Mouse (Mus musculus): ENCODE measurements around the gene Bricd5. TPM values are rescaled to one million over a fixed set of nuclear protein-coding genes. Genes with fewer than 3 reads are reported as not detected.
"Not testable (repeated sequence)": the region's sequence is repeated elsewhere in the genome, so short reads cannot be mapped to it uniquely, and the experiment has no call there.

Gene Bricd5
- polyA plus RNA-seq, 1 experiment, result 0.15 TPM

GRCm38 (mm10) chr17:24454756-24455522 is 18.7 kb upstream of the Bricd5 start:
- no peaks in the 10 kb centered on the region; the same call in 1 of the 2 replicates for H3K4me1 ChIP-seq (ENCODE audit: control insufficient read depth, insufficient read depth, low read length)
- peak; percentile 99 for DNase-seq
- peak; percentile 90; the same call in 1 of the 2 replicates for TF ChIP-seq POLR2A (IDR thresholded peaks at IDR 0.05; ENCODE audit: borderline replicate concordance, extremely low read depth, low read depth, low read length)
- TF ChIP-seq CTCF (IDR thresholded peaks at IDR 0.05; ENCODE audit: insufficient read depth, low read length), result no peak
- H3K4me3 ChIP-seq (replicated peaks; ENCODE audit: extremely low read depth, low read depth, low read length), result peak overlapping the region; percentile 87
- under 1% methylated on average over 67 of the region's 67 CpGs for WGBS

GRCm38 (mm10) chr17:24455523-24456206 is 18.0 kb upstream of the Bricd5 start:
- H3K4me1 ChIP-seq (ENCODE audit: control insufficient read depth, insufficient read depth, low read length); DNase-seq; H3K4me3 ChIP-seq (replicated peaks; ENCODE audit: extremely low read depth, low read depth, low read length): not testable (repeated sequence)
- WGBS, result 47% methylated on average over 10 of the region's 10 CpGs

DNA sequence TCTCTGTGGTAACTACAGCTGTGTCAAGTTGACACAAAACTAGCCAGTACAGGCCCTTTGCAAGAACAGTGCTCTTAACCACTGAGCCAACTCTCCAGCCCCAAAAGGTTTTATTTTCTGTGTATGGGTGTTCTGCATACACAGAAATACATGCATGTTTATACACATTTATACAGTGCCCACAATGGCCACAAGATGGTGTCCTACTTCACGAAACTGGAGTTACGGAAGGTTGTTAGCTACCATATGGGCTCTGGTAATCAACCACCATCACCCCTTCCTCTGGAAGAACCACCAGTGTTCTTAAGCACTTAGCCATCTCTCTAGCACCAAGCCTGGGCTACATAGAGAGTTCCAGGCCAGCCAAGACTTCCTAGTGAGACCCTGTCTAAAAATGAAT is 12.1 kb upstream of the Bricd5 start:
- no peak for DNase-seq
- WGBS, result 69% methylated on average over 2 of the region's 2 CpGs
- Histone ChIP-seq H3K4me3 (replicated peaks; ENCODE audit: extremely low read depth, low read depth, low read length) (no peak overlapping the region), H3K4me1 (ENCODE audit: control insufficient read depth, insufficient read depth, low read length) (no peaks in the 10 kb centered on the region)
- no peak for TF ChIP-seq CTCF (IDR thresholded peaks at IDR 0.05; ENCODE audit: insufficient read depth, low read length)
- no peak for TF ChIP-seq POLR2A (IDR thresholded peaks at IDR 0.05; ENCODE audit: borderline replicate concordance, extremely low read depth, low read depth, low read length)

- WGBS, result 72% methylated on average over 1 of the region's 1 CpGs
- no peak for TF ChIP-seq POLR2A (IDR thresholded peaks at IDR 0.05; ENCODE audit: borderline replicate concordance, extremely low read depth, low read depth, low read length)
- Histone ChIP-seq H3K4me1 (ENCODE audit: control insufficient read depth, insufficient read depth, low read length) (no peaks in the 10 kb centered on the region), H3K4me3 (replicated peaks; ENCODE audit: extremely low read depth, low read depth, low read length) (no peak overlapping the region)
- DNase-seq, result no peak
These were observed 10.8 kb upstream of the Bricd5 start for GRCm38 (mm10) chr17:24462932-24463331.

GRCm38 (mm10) chr17:24463374-24464133 is 10.1 kb upstream of the Bricd5 start:
- TF ChIP-seq CTCF (IDR thresholded peaks at IDR 0.05; ENCODE audit: insufficient read depth, low read length) (no peak), POLR2A (IDR thresholded peaks at IDR 0.05; ENCODE audit: borderline replicate concordance, extremely low read depth, low read depth, low read length) (no peak)
- WGBS, result 47% methylated on average over 6 of the region's 6 CpGs
- H3K4me3 ChIP-seq (replicated peaks; ENCODE audit: extremely low read depth, low read depth, low read length), result no peak overlapping the region
- no peaks in the 10 kb centered on the region for H3K4me1 ChIP-seq (ENCODE audit: control insufficient read depth, insufficient read depth, low read length)
- DNase-seq, result no peak

GRCm38 (mm10) chr17:24468636-24469246 is 4.9 kb upstream of the Bricd5 start:
- Histone ChIP-seq H3K4me1 (ENCODE audit: control insufficient read depth, insufficient read depth, low read length) (peaks cover 17% of the 10 kb centered on the region), H3K4me3 (replicated peaks; ENCODE audit: extremely low read depth, low read depth, low read length) (no peak overlapping the region)
- TF ChIP-seq CTCF (IDR thresholded peaks at IDR 0.05; ENCODE audit: insufficient read depth, low read length), result no peak
- no peak for TF ChIP-seq POLR2A (IDR thresholded peaks at IDR 0.05; ENCODE audit: borderline replicate concordance, extremely low read depth, low read depth, low read length)
- WGBS, result 93% methylated on average over 5 of the region's 5 CpGs
- no peak for DNase-seq

GRCm38 (mm10) chr17:24469336-24469909 is 4.3 kb upstream of the Bricd5 start:
- WGBS, result 17% methylated on average over 7 of the region's 7 CpGs
- H3K4me3 ChIP-seq (replicated peaks; ENCODE audit: extremely low read depth, low read depth, low read length), result peak overlapping the region; percentile 62
- DNase-seq, result no peak
- peaks cover 17% of the 10 kb centered on the region for H3K4me1 ChIP-seq (ENCODE audit: control insufficient read depth, insufficient read depth, low read length)
- no peak for TF ChIP-seq POLR2A (IDR thresholded peaks at IDR 0.05; ENCODE audit: borderline replicate concordance, extremely low read depth, low read depth, low read length)
- TF ChIP-seq CTCF (IDR thresholded peaks at IDR 0.05; ENCODE audit: insufficient read depth, low read length), result no peak

GRCm38 (mm10) chr17:24469910-24470602 is 3.6 kb upstream of the Bricd5 start, which contains the start of the genes E4f1 and Pgp:
TSS of gene E4f1 (minus strand) at chr17:24470313.
TSS of gene Pgp (plus strand) at chr17:24470392.
- H3K4me3 ChIP-seq (replicated peaks; ENCODE audit: extremely low read depth, low read depth, low read length), result peak within 1 kb of the TSS; percentile 83
- H3K4me1 ChIP-seq (ENCODE audit: control insufficient read depth, insufficient read depth, low read length), result peaks cover 17% of the 10 kb centered on the region
- peak; percentile 98 for DNase-seq
- under 1% methylated on average over 68 of the region's 75 CpGs for WGBS
- TF ChIP-seq POLR2A (IDR thresholded peaks at IDR 0.05; ENCODE audit: borderline replicate concordance, extremely low read depth, low read depth, low read length) (peak; percentile 75; the same call in 1 of the 2 replicates), CTCF (IDR thresholded peaks at IDR 0.05; ENCODE audit: insufficient read depth, low read length) (no peak)
